Mouse (Mus musculus) intestine, embryonic 14.5 days (tissue): ENCODE measurements around the gene Tmem114. TPM values are rescaled to one million over a fixed set of nuclear protein-coding genes. Genes with fewer than 3 reads are reported as not detected.
A peak's percentile ranks its signal among the peaks of the same experiment; 100 is the strongest.

Experiments used
- ATAC-seq: fragments of 200-750 bp; cut with Nextera tagmentation; replicated peaks from 2 replicates; pipeline ENCODE4 v1.8.0; 2017; ENCODE audit warnings: low read depth, moderate number of reproducible peaks, moderate TSS enrichment, moderate library complexity; ENCODE audit not compliant: low FRiP score, low TSS enrichment
- DNase-seq: peaks from one replicate; pipeline ENCODE4 v3.0.0-alpha.2; 2018; ENCODE audit warnings: low spot score
- H3K27ac ChIP-seq: fragments of 300-500 bp; sonication (generic); 2 replicates; pipeline ENCODE4 v1.5.1; 2014; ENCODE audit warnings: low read depth, mild to moderate bottlenecking, control low read depth
- H3K27me3 ChIP-seq: fragments of 300-500 bp; sonication (generic); replicated peaks from 2 replicates; pipeline ENCODE4 v1.6.1; 2014; ENCODE audit warnings: low read length, control low read depth; ENCODE audit not compliant: control insufficient read depth, insufficient read depth
- H3K36me3 ChIP-seq: fragments of 300-500 bp; sonication (generic); 2 replicates; pipeline ENCODE4 v1.6.1; 2014; ENCODE audit warnings: low read length, control low read depth; ENCODE audit not compliant: control insufficient read depth, insufficient read depth
- H3K4me1 ChIP-seq: fragments of 300-500 bp; sonication (generic); replicated peaks from 2 replicates; pipeline ENCODE4 v1.6.1; 2014; ENCODE audit warnings: low read length, control low read depth, mixed read lengths; ENCODE audit not compliant: control insufficient read depth, insufficient read depth
- H3K4me2 ChIP-seq: fragments of 300-500 bp; sonication (generic); 2 replicates; pipeline ENCODE4 v1.6.1; 2014; ENCODE audit warnings: low read length
- H3K4me3 ChIP-seq: fragments of 300-500 bp; sonication (generic); 2 replicates; pipeline ENCODE4 v1.5.1; 2014; ENCODE audit warnings: low read depth, low read length, control low read depth, mixed read lengths
- H3K9ac ChIP-seq: fragments of 300-500 bp; sonication (generic); 2 replicates; pipeline ENCODE4 v1.6.1; 2014; ENCODE audit warnings: mild to moderate bottlenecking, low read length
- H3K9me3 ChIP-seq: fragments of 300-500 bp; sonication (generic); 2 replicates; pipeline ENCODE4 v1.6.1; 2016; ENCODE audit warnings: low read length, control low read depth; ENCODE audit not compliant: control insufficient read depth
- WGBS: fragments of 180-500 bp; shearing (Covaris S2); extraction: QIAGEN DNeasy Blood & Tissue Kit; methylation state at CpG from one replicate; pipeline ENCODE4 v1.1.7; 2014; 5-methylcytosine and 5-hydroxymethylcytosine counted together
- polyA plus RNA-seq: library from polyadenylated mRNA; unstranded; fragments of >200 nt; fragmentation: Nextera tagmentation; extraction: Ambion mirVana; gene quantifications from 2 replicates; pipeline ENCODE4 v1.2.1, GENCODE M21; 2014

Tmem114 gene
- polyA plus RNA-seq = 0.12 TPM in 1 of 2 replicates, not detected in the other

DNA sequence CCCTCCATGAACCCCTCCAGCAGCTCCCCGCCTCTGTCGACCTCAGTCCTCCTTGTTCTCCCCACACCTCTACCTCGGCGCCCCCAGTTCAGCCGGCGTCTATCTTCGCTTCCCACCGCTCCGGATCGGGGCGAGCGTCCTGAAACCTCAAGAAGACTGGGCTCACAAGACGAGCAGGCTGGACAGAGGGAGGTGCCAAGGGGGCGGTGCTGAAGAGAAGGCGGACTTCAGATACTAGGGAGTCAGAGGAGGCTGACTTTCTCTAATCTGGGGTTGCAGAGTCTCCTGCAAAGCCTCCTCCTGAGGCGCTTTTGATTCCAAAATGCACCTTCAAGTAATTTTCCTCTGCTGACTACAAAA is at the start of gene Tmem114:
Tmem114 (minus strand) TSS at position 166 of the 360 bp plus-strand sequence.
- ATAC-seq (no peak), DNase-seq (no peak)
- H3K27me3 ChIP-seq = peaks cover 57% of the 10 kb centered on the region
- no peaks in the 10 kb centered on the region for H3K9me3 ChIP-seq
- peak within 1 kb of the TSS; percentile 21 for H3K4me3 ChIP-seq
- H3K9ac ChIP-seq = no peak within 1 kb of the TSS
- 1% methylated on average over 16 of the region's 16 CpGs for WGBS
- no peaks in the 10 kb centered on the region for H3K36me3 ChIP-seq
- H3K4me1 ChIP-seq = no peaks in the 10 kb centered on the region
- no peak within 1 kb of the TSS for H3K27ac ChIP-seq
- peak within 1 kb of the TSS; percentile 46 for H3K4me2 ChIP-seq

DNA sequence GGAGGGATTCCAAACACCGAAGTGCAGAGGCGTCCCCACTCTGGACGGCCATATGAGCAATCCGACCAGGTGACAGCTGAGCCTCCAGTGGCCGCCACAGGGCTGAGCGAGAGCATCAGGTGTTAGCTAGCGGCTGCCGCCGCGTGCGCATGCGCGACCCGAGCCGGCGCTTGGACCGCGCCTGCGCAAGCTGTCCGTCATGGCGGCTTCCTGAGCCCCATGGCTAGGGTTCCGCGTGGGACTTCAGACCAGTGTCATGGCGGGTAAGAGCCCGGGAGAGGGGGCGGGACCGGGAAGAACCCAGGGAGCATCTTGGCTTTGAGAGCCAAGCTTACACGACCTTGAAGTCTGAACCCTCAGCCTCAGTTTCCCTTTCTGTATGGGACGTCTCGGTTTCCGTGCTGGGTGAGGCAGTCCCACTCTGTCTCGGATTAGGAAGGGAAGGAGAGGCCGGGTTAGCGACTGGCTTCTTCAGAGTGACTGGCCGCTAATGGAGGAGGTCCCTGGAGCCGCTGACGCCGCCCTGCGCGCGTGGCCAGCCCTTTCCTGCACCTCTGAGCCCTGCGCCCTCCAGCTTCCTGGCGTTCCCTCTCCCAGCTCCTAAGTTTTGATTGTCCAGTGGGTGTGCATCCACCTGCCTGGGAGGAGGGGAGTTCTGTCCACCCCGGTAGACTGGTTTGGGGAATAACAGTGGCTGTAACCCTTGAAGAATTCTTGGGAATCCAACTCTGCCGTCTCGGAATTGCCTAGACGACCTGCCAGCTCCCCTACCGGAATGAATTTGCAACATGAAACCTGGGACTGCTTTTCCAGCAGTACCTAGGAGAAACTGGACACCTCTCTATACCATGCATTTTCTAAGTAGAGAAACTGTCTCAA is 45.9 kb upstream of the Tmem114 start, which contains the start of gene Mettl22:
Mettl22 (plus strand) TSS at position 186 of the 879 bp plus-strand sequence.
- no peaks in the 10 kb centered on the region for H3K27me3 ChIP-seq
- H3K36me3 ChIP-seq = 0 out of 2 replicates have a peak, but pooled peaks cover 4% of the 10 kb centered on the region
- ATAC-seq (peak; percentile 99), DNase-seq (peak; percentile 92)
- no peaks in the 10 kb centered on the region for H3K9me3 ChIP-seq
- H3K27ac ChIP-seq = peak within 1 kb of the TSS; percentile 78
- peak within 1 kb of the TSS; percentile 68 for H3K4me2 ChIP-seq
- peak within 1 kb of the TSS; percentile 74 for H3K9ac ChIP-seq
- peaks cover 7% of the 10 kb centered on the region; the same call in 1 of the 2 replicates for H3K4me1 ChIP-seq
- WGBS = under 1% methylated on average over 48 of the region's 48 CpGs
- peak within 1 kb of the TSS; percentile 46 for H3K4me3 ChIP-seq

DNA sequence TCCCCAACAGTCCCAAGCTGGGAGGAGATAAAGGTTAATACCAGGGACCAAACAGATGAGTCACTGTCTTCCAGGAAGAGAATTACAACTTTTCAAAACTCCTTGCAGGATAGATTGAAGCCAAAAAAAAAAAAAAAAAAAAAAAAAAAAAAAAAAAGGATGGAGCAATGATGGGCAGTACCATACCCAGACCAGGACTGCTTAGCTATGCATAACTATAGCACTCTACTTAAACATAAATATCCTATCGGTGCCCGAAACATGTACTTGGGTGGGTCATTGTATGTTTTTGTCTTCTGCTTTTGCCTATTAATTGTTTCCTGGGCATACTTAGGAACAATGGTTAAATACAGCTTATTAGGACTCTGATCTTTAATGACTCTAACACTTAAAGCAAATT is 45.2 kb upstream of the Tmem114 start:
- H3K4me2 ChIP-seq = peak overlapping the region; percentile 68
- H3K4me1 ChIP-seq = peaks cover 7% of the 10 kb centered on the region; the same call in 1 of the 2 replicates
- H3K27ac ChIP-seq = no peak overlapping the region
- H3K9me3 ChIP-seq = no peaks in the 10 kb centered on the region
- H3K36me3 ChIP-seq = 0 out of 2 replicates have a peak, but pooled peaks cover 4% of the 10 kb centered on the region
- no peaks in the 10 kb centered on the region for H3K27me3 ChIP-seq
- H3K4me3 ChIP-seq = peak overlapping the region; percentile 46
- ATAC-seq = peak; percentile 65
- no peak for DNase-seq
- no peak overlapping the region for H3K9ac ChIP-seq
- 74% methylated on average over 2 of the region's 2 CpGs for WGBS

DNA sequence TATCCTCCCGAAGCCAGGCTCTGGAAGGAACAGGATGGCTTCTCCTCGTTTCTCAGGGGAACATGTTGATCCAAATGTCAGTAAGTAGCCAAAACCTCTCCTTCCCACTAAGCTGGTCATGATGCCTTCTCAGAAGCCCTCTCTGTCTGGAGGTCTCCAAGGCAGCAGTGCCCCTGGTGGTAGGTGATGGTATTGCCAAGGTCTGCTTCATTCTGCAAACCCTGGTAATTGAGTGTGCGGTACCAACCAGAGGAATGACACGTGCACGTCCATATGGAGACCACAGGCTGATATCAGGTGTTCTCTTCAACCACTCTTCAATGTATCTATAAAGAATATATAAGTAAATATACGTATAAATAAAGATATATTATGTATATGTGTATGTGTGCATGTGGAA is 34.2 kb upstream of the Tmem114 start:
- Histone ChIP-seq H3K9ac (no peak overlapping the region), H3K4me2 (no peak overlapping the region), H3K27ac (no peak overlapping the region), H3K4me1 (no peaks in the 10 kb centered on the region), H3K36me3 (no peaks in the 10 kb centered on the region), H3K9me3 (no peaks in the 10 kb centered on the region), H3K27me3 (0 out of 2 replicates have a peak, but pooled peaks cover 4% of the 10 kb centered on the region), H3K4me3 (no peak overlapping the region)
- DNase-seq (peak; percentile 90), ATAC-seq (no peak)
- WGBS = 36% methylated on average over 6 of the region's 6 CpGs

DNA sequence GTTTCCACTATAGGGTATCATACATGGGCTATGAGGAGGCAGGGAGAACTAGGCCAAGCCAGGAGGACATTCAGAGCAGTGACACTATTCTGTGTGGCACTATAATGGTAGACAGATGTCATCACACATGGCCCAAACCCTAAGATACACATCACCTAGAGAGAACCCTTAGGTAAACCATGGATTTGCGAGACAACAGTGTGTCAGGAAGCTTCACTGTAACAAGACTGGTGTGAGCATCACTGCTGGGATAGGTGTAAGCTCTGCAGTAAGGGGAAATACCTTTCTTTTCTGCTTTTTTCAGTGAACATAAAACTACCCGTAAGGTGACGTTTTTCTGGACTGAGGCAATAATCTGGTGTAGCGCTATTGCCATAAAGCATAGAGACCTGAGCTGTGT is 33.5 kb upstream of the Tmem114 start:
- H3K36me3 ChIP-seq = no peaks in the 10 kb centered on the region
- H3K9ac ChIP-seq = no peak overlapping the region
- no peak overlapping the region for H3K4me3 ChIP-seq
- H3K4me2 ChIP-seq = no peak overlapping the region
- H3K9me3 ChIP-seq = no peaks in the 10 kb centered on the region
- DNase-seq (no peak), ATAC-seq (no peak)
- no peaks in the 10 kb centered on the region for H3K4me1 ChIP-seq
- 90% methylated on average over 4 of the region's 4 CpGs for WGBS
- 0 out of 2 replicates have a peak, but pooled peaks cover 6% of the 10 kb centered on the region for H3K27me3 ChIP-seq
- no peak overlapping the region for H3K27ac ChIP-seq

DNA sequence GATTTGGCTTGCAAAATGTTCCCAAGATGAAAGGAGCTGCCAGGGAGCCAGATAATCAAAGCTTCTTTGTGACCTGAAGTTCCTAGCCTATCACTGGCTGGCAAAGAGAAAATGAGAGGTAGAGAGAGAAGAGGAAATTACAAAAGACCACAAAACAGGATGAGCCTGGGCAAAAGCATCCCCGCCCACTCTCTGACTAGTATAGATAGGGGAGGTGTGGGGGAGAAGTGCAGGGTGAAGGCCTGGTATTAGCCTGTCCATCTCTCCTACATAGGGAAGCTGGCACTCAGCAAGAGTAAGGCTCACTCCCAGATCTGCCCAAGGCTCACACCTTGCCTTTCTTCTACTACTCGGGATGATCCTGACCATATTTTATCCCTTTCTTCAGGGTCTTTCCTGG is 30.3 kb upstream of the Tmem114 start:
- 38% methylated on average over 2 of the region's 2 CpGs for WGBS
- ATAC-seq (no peak), DNase-seq (peak; percentile 32)
- 0 out of 2 replicates have a peak, but pooled peaks cover 9% of the 10 kb centered on the region for H3K27me3 ChIP-seq
- H3K27ac ChIP-seq = no peak overlapping the region
- no peak overlapping the region for H3K9ac ChIP-seq
- H3K36me3 ChIP-seq = no peaks in the 10 kb centered on the region
- H3K4me3 ChIP-seq = no peak overlapping the region
- H3K4me1 ChIP-seq = no peaks in the 10 kb centered on the region
- no peaks in the 10 kb centered on the region for H3K9me3 ChIP-seq
- no peak overlapping the region for H3K4me2 ChIP-seq

DNA sequence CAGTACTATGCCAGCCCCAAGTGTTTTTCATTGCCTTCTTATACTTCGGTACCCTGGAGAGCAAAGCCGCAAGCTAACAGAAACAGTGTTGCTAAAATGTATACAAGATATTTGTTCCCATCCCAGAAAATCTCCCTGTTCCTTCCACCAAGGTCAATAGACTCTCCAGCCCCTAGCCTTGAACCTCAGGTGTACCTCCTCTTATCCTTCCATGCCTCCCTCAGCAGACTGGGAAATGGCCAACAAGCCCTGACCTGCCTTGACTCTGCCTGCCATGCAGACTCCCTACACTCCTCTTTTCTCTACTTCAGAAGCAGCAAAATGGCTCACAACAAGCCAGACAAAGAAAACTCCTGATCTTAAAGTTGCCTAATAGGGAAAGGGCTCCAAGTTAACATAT is 28.4 kb upstream of the Tmem114 start:
- WGBS = 84% methylated on average over 2 of the region's 2 CpGs
- Histone ChIP-seq H3K4me3 (no peak overlapping the region), H3K9ac (no peak overlapping the region), H3K4me1 (no peaks in the 10 kb centered on the region), H3K36me3 (no peaks in the 10 kb centered on the region), H3K9me3 (no peaks in the 10 kb centered on the region), H3K27me3 (0 out of 2 replicates have a peak, but pooled peaks cover 9% of the 10 kb centered on the region), H3K27ac (no peak overlapping the region), H3K4me2 (no peak overlapping the region)
- ATAC-seq (no peak), DNase-seq (no peak)

DNA sequence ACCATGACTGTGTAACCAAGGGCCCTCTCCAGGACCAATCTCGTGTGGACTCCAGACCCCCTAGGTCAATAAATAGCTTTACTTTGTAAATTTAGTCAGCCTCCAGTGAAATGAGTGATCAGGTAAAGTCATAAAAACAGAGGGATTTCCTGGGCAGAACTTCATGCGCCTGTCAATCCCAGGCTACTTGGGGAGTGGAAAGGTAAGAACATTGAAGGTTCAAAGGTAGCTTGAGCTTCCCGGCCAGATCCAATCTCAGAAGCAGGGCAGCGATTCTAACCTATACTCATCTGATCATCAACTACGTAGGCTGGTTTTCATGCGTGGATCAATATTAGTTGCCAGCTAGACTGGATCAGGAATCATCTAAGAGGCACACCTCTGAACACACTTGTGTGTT is 21.3 kb upstream of the Tmem114 start:
- H3K27me3 ChIP-seq = no peaks in the 10 kb centered on the region

More for the DNA sequence above, 21.3 kb upstream of the Tmem114 start:
- H3K4me2 ChIP-seq = no peak overlapping the region
- ATAC-seq = no peak
- H3K36me3 ChIP-seq = no peaks in the 10 kb centered on the region
- H3K4me3 ChIP-seq = no peak overlapping the region
- no peak for DNase-seq
- no peaks in the 10 kb centered on the region for H3K9me3 ChIP-seq
- H3K9ac ChIP-seq = no peak overlapping the region
- H3K4me1 ChIP-seq = no peaks in the 10 kb centered on the region
- 77% methylated on average over 6 of the region's 6 CpGs for WGBS
- no peak overlapping the region for H3K27ac ChIP-seq
